Mouse (Mus musculus) kidney, embryonic 14.5 days (tissue): ENCODE measurements around the gene Slc39a11. TPM values are rescaled to one million over a fixed set of nuclear protein-coding genes. Genes with fewer than 3 reads are reported as not detected.

Experiments
- ATAC-seq: fragments of 200-750 bp; cut with Nextera tagmentation; 2 replicates; pipeline ENCODE4 v1.8.0; 2017; ENCODE audit warnings: moderate number of reproducible peaks, mild to moderate bottlenecking, moderate TSS enrichment, moderate library complexity; ENCODE audit not compliant: low FRiP score, low TSS enrichment
- H3K27ac ChIP-seq: fragments of 300-500 bp; sonication (generic); 2 replicates; pipeline ENCODE4 v1.5.1; 2014; ENCODE audit warnings: low read depth, mild to moderate bottlenecking, low read length, moderate library complexity, mixed read lengths
- H3K27me3 ChIP-seq: fragments of 300-500 bp; sonication (generic); 2 replicates; pipeline ENCODE4 v1.6.1; 2014; ENCODE audit warnings: mild to moderate bottlenecking, low read length; ENCODE audit not compliant: control insufficient read depth, insufficient read depth
- H3K36me3 ChIP-seq: fragments of 300-500 bp; sonication (generic); 2 replicates; pipeline ENCODE4 v1.6.1; 2014; ENCODE audit warnings: low read length, mixed read lengths; ENCODE audit not compliant: control insufficient read depth, insufficient read depth
- H3K4me1 ChIP-seq: fragments of 300-500 bp; sonication (generic); 2 replicates; pipeline ENCODE4 v1.6.1; 2014; ENCODE audit warnings: low read length, mixed read lengths; ENCODE audit not compliant: control insufficient read depth, insufficient read depth
- H3K4me2 ChIP-seq: fragments of 300-500 bp; sonication (generic); replicated peaks from 2 replicates; pipeline ENCODE4 v1.6.1; 2014; ENCODE audit warnings: low read depth, mild to moderate bottlenecking, low read length
- H3K4me3 ChIP-seq: fragments of 300-500 bp; sonication (generic); 2 replicates; pipeline ENCODE4 v1.5.1; 2014; ENCODE audit warnings: mild to moderate bottlenecking, low read length
- H3K9ac ChIP-seq: fragments of 300-500 bp; sonication (generic); 2 replicates; pipeline ENCODE4 v1.6.1; 2014; ENCODE audit warnings: low read depth, mild to moderate bottlenecking, low read length, moderate library complexity
- H3K9me3 ChIP-seq: fragments of 300-500 bp; sonication (generic); 2 replicates; pipeline ENCODE4 v1.6.1; 2016; ENCODE audit warnings: low read length; ENCODE audit not compliant: control insufficient read depth
- WGBS: fragments of 180-500 bp; shearing (Covaris S2); extraction: QIAGEN DNeasy Blood & Tissue Kit; methylation state at CpG from one replicate; pipeline ENCODE4 v1.1.7; 2014; 5-methylcytosine and 5-hydroxymethylcytosine counted together
- polyA plus RNA-seq: library from polyadenylated mRNA; unstranded; fragments of >200 nt; fragmentation: Nextera tagmentation; extraction: Ambion mirVana; gene quantifications from 2 replicates; pipeline ENCODE4 v1.2.1, GENCODE M21; 2014

Slc39a11 gene
- polyA plus RNA-seq, 1 experiment from 2014 or later, result 16.4 TPM

- peaks cover 5% of the 10 kb centered on the region; the same call in 1 of the 2 replicates for H3K4me1 ChIP-seq
- H3K9ac ChIP-seq, result no peak overlapping the region
- no peaks in the 10 kb centered on the region for H3K27me3 ChIP-seq
- WGBS, result 57% methylated on average over 4 of the region's 4 CpGs
- no peak overlapping the region for H3K27ac ChIP-seq
- H3K4me3 ChIP-seq, result no peak overlapping the region
- no peak overlapping the region for H3K4me2 ChIP-seq
- H3K36me3 ChIP-seq, result no peaks in the 10 kb centered on the region; the same call in 1 of the 2 replicates
- ATAC-seq, result no peak
- no peaks in the 10 kb centered on the region for H3K9me3 ChIP-seq
Observed at GRCm38 (mm10) chr11:113560150-113560549, 89.7 kb downstream of the Slc39a11 start.

- 64% methylated on average over 12 of the region's 12 CpGs for WGBS
- Histone ChIP-seq H3K4me1 (peaks cover 5% of the 10 kb centered on the region; the same call in 1 of the 2 replicates), H3K4me2 (no peak overlapping the region), H3K36me3 (no peaks in the 10 kb centered on the region; the same call in 1 of the 2 replicates), H3K4me3 (no peak overlapping the region), H3K27me3 (no peaks in the 10 kb centered on the region), H3K27ac (no peak overlapping the region), H3K9me3 (no peaks in the 10 kb centered on the region), H3K9ac (no peak overlapping the region)
- ATAC-seq, result no peak
Observed at GRCm38 (mm10) chr11:113558505-113558904, 91.4 kb downstream of the Slc39a11 start.

- Histone ChIP-seq H3K9ac (no peak overlapping the region), H3K4me3 (no peak overlapping the region), H3K27ac (no peak overlapping the region), H3K27me3 (no peaks in the 10 kb centered on the region), H3K36me3 (no peaks in the 10 kb centered on the region; the same call in 1 of the 2 replicates), H3K9me3 (no peaks in the 10 kb centered on the region), H3K4me2 (no peak overlapping the region), H3K4me1 (peaks cover 5% of the 10 kb centered on the region; the same call in 1 of the 2 replicates)
- no peak for ATAC-seq
- 84% methylated on average over 12 of the region's 12 CpGs for WGBS
Observed at GRCm38 (mm10) chr11:113556142-113556541, 93.7 kb downstream of the Slc39a11 start.

GRCm38 (mm10) chr11:113554701-113555360, 95.0 kb downstream of the Slc39a11 start:
- WGBS, result 77% methylated on average over 7 of the region's 7 CpGs
- Histone ChIP-seq H3K27ac (no peak overlapping the region), H3K4me1 (peaks cover 5% of the 10 kb centered on the region; the same call in 1 of the 2 replicates), H3K36me3 (no peaks in the 10 kb centered on the region), H3K4me2 (no peak overlapping the region), H3K4me3 (no peak overlapping the region), H3K9me3 (no peaks in the 10 kb centered on the region), H3K9ac (no peak overlapping the region), H3K27me3 (no peaks in the 10 kb centered on the region)
- ATAC-seq, result no peak

- Histone ChIP-seq H3K4me1 (peaks cover 2% of the 10 kb centered on the region; the same call in 1 of the 2 replicates), H3K27ac (no peak overlapping the region), H3K4me2 (no peak overlapping the region), H3K4me3 (no peak overlapping the region), H3K27me3 (no peaks in the 10 kb centered on the region), H3K36me3 (no peaks in the 10 kb centered on the region), H3K9me3 (no peaks in the 10 kb centered on the region), H3K9ac (no peak overlapping the region)
- WGBS, result 87% methylated on average over 7 of the region's 7 CpGs
- no peak for ATAC-seq
Observed at GRCm38 (mm10) chr11:113554194-113554593, 95.7 kb downstream of the Slc39a11 start.

GRCm38 (mm10) chr11:113553605-113554004, 96.3 kb downstream of the Slc39a11 start:
- Histone ChIP-seq H3K9me3 (no peaks in the 10 kb centered on the region), H3K36me3 (no peaks in the 10 kb centered on the region), H3K27me3 (no peaks in the 10 kb centered on the region), H3K9ac (no peak overlapping the region), H3K4me3 (no peak overlapping the region), H3K4me1 (no peaks in the 10 kb centered on the region), H3K4me2 (no peak overlapping the region), H3K27ac (no peak overlapping the region)
- 85% methylated on average over 13 of the region's 13 CpGs for WGBS
- ATAC-seq, result no peak

GRCm38 (mm10) chr11:113552539-113552938, 97.3 kb downstream of the Slc39a11 start:
- H3K4me2 ChIP-seq, result no peak overlapping the region
- no peak overlapping the region for H3K4me3 ChIP-seq
- H3K27ac ChIP-seq, result no peak overlapping the region
- no peaks in the 10 kb centered on the region for H3K27me3 ChIP-seq
- no peaks in the 10 kb centered on the region for H3K9me3 ChIP-seq
- 74% methylated on average over 10 of the region's 10 CpGs for WGBS
- no peaks in the 10 kb centered on the region for H3K4me1 ChIP-seq
- no peaks in the 10 kb centered on the region for H3K36me3 ChIP-seq
- ATAC-seq, result no peak
- no peak overlapping the region for H3K9ac ChIP-seq

- ATAC-seq, result no peak
- 53% methylated on average over 11 of the region's 11 CpGs for WGBS
- Histone ChIP-seq H3K36me3 (no peaks in the 10 kb centered on the region), H3K4me3 (no peak overlapping the region), H3K9ac (no peak overlapping the region), H3K4me1 (peaks cover 8% of the 10 kb centered on the region; the same call in 1 of the 2 replicates), H3K4me2 (no peak overlapping the region), H3K27ac (peak overlapping the region; percentile 18; the same call in 1 of the 2 replicates), H3K27me3 (no peaks in the 10 kb centered on the region), H3K9me3 (no peaks in the 10 kb centered on the region)
Observed at GRCm38 (mm10) chr11:113546217-113546877, 103.5 kb downstream of the Slc39a11 start.

GRCm38 (mm10) chr11:113544017-113544640, 105.8 kb downstream of the Slc39a11 start:
- no peak for ATAC-seq
- Histone ChIP-seq H3K4me1 (peaks cover 8% of the 10 kb centered on the region; the same call in 1 of the 2 replicates), H3K36me3 (no peaks in the 10 kb centered on the region), H3K4me2 (no peak overlapping the region), H3K27me3 (no peaks in the 10 kb centered on the region), H3K27ac (no peak overlapping the region), H3K9ac (no peak overlapping the region), H3K4me3 (no peak overlapping the region), H3K9me3 (no peaks in the 10 kb centered on the region)
- WGBS, result 73% methylated on average over 11 of the region's 11 CpGs
